Mouse (Mus musculus): ENCODE data around the gene Gzma.

Gzma gene

DNA sequence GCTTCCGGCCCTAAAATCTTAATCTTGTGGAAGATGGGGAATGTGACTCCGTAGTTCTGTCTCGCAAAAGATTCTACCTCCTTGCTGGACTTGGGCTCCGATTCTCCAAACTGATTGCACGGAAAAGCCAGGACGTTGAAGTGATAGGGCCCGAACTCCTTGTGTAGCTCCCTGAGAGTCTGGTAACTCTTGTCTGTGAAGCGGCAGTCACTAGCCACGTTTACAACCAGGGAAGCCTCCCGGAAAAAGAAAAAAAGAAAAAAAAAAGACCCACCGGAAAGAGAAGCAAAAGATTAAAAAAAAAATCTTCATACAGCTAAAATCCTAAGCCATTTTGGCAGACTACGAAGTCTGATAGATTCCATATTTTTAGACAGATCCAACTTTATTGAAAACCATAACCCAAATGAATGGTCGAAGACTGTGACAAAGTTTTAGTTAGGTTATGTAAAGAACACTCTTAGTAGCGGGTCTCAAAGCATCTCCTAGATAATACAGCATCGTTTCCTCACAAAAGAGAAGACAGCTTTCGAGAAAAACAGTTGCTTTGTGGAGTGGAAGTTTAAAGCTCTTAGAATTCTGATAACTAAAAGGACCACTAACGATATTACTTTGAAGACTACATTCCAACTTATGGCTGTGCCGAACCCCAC is 55.2 kb downstream of the Gzma start:
- DNase-seq = no peak

DNA sequence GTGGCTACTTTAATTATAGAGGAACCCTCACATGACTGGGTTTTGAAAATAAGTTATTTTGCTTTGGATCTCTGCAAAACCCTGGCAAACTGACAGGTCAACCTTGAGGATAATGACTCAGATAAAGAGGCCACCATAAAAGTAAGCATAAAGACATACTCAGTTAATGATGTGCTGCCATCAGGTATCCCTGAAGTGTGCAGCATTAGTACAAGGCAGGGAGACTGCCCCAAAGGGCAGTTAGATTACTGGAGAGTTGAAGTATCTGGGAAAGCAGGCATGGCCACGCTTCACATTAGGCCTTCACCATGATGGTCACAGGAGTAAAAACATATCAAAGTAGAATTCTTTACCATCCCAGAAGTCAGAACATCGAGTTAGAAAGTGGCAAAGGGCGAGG is 55.9 kb downstream of the Gzma start:
- no peak for DNase-seq

Data from thymus, postnatal 25 days (tissue).